Mouse (Mus musculus): Measurements from ENCODE around the gene Rabl6. TPM values are rescaled to one million over a fixed set of nuclear protein-coding genes. Genes with fewer than 3 reads are reported as not detected.

Gene Rabl6
- 74.0 and 75.2 TPM in 2 replicates for polyA plus RNA-seq (2015; fragmentation: Nextera tagmentation; extraction: Ambion mirVana)

DNA sequence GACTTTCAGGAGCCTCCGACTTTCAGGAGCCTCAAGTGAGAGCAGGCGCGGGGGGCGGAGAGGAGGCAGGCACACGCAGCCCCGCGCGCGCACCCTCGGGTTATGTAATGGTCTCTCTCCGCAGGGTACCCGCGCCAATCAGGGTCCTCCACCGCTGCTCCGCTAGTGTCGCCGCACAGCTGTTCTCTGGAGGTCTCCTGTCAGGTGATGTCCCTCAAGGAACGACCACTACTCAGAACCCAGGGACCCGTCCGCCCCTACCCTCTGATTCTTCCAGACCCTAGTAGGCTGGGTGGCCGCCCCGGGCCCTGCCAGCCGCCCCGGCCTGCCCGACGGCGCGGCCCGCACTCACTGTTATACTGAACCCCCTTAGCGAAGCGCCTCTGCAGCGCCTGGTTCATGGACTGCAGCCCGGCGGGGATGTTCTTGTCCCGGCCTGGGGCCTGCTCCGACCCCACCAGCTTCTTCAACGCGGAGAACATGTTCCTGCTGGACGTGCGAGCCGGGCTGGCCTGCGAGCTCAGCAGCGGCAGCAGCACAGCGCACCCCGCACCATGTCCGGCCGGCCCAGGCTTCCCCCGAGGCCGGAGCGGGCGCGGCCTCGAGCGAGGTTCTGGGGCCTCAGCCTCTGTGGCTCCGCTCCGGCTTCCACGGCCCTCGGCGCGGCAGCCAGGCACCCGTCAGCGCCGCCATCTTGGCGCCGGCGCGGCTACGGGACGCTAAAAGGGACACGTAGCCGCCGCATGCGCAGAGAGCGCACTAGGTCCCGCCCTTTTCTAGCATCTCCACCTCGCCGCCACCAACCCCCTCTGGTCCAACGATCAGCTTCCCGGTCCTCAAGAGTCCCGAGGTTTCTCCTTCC, at the start of gene Rabl6:
Gene Rabl6 (minus strand): TSS at position 761 of the 862 bp plus-strand sequence.
- ATAC-seq (ENCODE audit: borderline replicate concordance, extremely low read depth, low FRiP score, low TSS enrichment): peak; percentile 92
- peak within 1 kb of the TSS; percentile 93 for H3K27ac ChIP-seq
- no peaks in the 10 kb centered on the region for H3K9me3 ChIP-seq
- H3K9ac ChIP-seq: peak within 1 kb of the TSS; percentile 99
- H3K4me1 ChIP-seq: peaks cover 20% of the 10 kb centered on the region
- under 1% methylated on average over 77 of the region's 80 CpGs for WGBS
- H3K4me2 ChIP-seq: peak within 1 kb of the TSS; percentile 64
- peak within 1 kb of the TSS; percentile 97 for H3K4me3 ChIP-seq
- H3K36me3 ChIP-seq: 0 out of 2 replicates have a peak, but pooled peaks cover 3% of the 10 kb centered on the region
- 0 out of 2 replicates have a peak, but pooled peaks cover under 1% of the 10 kb centered on the region for H3K27me3 ChIP-seq

DNA sequence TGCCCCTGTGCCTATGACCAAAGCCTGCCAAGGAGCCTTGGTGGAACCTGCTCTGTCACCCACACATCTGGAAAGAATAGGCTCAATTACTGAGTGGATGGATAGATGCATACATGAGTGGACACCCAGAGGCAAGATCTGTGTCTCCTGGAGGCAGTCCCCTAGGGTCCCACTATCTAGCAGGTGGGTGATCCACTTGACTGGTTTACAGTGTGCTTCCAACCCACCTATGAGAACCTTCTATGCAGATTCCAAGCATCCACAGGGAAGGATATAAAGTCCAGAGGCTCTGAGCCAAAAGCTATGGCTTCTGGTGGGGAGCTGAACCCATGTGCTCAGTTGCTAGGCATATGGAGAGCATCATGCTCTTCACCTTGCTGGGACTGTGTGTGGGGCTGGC, 49.3 kb upstream of the Rabl6 start, which contains the start of gene Lcn5:
Gene Lcn5 (plus strand): TSS at position 301 of the 400 bp plus-strand sequence.
- Histone ChIP-seq H3K27ac (no peak within 1 kb of the TSS), H3K9me3 (no peaks in the 10 kb centered on the region), H3K4me2 (no peak within 1 kb of the TSS), H3K4me1 (peaks cover 8% of the 10 kb centered on the region), H3K4me3 (no peak within 1 kb of the TSS), H3K36me3 (no peaks in the 10 kb centered on the region), H3K27me3 (no peaks in the 10 kb centered on the region), H3K9ac (no peak within 1 kb of the TSS)
- ATAC-seq (ENCODE audit: borderline replicate concordance, extremely low read depth, low FRiP score, low TSS enrichment): no peak

DNA sequence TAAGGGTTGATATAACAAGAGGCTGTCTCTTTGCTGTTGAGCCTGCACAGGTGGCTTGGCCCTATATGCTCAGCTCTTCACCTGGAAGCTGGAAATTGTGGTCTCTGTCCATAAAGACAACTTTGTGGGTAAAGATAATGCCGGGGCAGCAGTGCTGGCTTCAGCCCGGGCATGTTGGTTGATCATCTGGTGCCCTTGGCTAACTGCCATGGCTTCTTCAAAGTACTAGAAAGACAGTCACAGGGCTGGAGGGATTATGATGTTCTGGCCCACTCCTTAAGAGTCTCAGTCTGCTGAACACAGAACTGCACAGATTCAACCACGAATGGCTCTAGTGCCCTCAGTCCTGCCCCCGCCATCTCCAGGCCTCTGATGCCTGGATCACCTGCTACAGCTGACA, 48.9 kb upstream of the Rabl6 start:
- Histone ChIP-seq H3K27me3 (no peaks in the 10 kb centered on the region), H3K9ac (no peak overlapping the region), H3K4me3 (no peak overlapping the region), H3K4me2 (no peak overlapping the region), H3K27ac (no peak overlapping the region), H3K9me3 (no peaks in the 10 kb centered on the region), H3K36me3 (no peaks in the 10 kb centered on the region), H3K4me1 (peaks cover 8% of the 10 kb centered on the region)
- 74% methylated on average over 4 of the region's 4 CpGs for WGBS
- ATAC-seq (ENCODE audit: borderline replicate concordance, extremely low read depth, low FRiP score, low TSS enrichment): no peak

DNA sequence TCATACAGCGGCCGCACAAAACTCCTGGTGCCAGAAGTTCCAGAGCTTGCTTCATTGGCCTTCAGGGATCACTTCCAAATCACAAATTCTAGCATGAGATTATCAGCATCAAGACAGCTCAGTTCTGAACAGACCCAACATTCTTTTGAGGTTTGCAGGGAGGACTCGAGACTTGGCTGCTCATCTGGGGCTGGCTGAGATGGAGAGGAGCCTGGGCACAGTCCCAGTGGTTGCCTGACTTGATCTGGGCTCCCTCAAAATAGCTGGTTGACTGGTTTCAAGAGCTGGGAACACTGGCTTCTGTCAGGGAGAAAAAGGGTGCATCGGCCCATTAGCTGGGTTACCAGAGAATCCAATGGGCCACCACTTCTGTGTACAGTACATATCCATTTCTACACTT, 48.4 kb upstream of the Rabl6 start:
- WGBS: 76% methylated on average over 4 of the region's 4 CpGs
- no peak for ATAC-seq (ENCODE audit: borderline replicate concordance, extremely low read depth, low FRiP score, low TSS enrichment)
- no peak overlapping the region for H3K27ac ChIP-seq
- H3K27me3 ChIP-seq: no peaks in the 10 kb centered on the region
- H3K4me1 ChIP-seq: peaks cover 8% of the 10 kb centered on the region
- H3K9ac ChIP-seq: no peak overlapping the region
- H3K36me3 ChIP-seq: no peaks in the 10 kb centered on the region
- no peaks in the 10 kb centered on the region for H3K9me3 ChIP-seq
- H3K4me2 ChIP-seq: no peak overlapping the region
- no peak overlapping the region for H3K4me3 ChIP-seq

DNA sequence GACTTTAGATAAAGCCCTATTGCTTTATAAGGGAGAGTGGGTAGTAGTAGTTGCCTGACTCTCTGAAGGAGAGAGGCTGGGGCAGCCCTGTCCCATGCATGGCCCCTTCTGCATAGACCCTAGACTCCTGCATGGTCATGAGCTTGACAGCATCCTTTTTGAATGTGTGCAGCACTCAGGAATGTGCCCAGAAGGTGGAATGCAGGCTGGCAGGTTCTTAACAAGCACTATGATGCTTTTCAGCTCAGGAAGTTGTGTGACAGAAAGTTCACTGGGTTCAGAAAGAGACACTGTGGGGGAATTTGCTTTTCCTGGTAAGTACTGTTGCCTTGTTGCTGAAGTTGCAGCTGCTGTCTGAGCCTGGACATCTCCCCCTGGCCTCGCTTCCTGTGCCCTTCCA, 46.2 kb upstream of the Rabl6 start:
- Histone ChIP-seq H3K9ac (no peak overlapping the region), H3K27ac (peak overlapping the region; percentile 67), H3K36me3 (no peaks in the 10 kb centered on the region), H3K4me1 (peaks cover 8% of the 10 kb centered on the region), H3K9me3 (no peaks in the 10 kb centered on the region), H3K27me3 (no peaks in the 10 kb centered on the region), H3K4me2 (0 out of 2 replicates have a peak overlapping the region, but pooled peaks have one; percentile 8), H3K4me3 (no peak overlapping the region)
- 23% methylated on average over 1 of the region's 1 CpGs for WGBS
- ATAC-seq (ENCODE audit: borderline replicate concordance, extremely low read depth, low FRiP score, low TSS enrichment): no peak

DNA sequence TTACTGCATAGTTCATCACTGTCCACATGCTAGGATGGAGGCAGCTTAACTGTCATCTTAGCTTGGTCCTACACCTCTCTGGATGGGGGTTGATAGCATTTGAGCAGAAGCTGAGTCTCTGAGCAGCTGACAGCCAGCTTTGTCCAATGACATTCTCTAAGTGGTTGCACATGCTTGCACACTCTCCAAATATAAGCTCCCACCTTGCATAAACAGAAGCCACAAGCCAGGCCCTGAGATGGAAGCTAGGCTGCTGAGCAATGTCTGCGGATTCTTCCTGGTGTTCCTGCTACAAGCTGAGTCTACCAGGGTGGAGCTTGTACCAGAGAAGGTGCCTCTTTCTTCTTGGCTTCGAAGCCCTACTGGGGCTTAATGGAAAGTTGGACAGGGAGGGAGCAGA, 44.6 kb upstream of the Rabl6 start, which contains the start of gene Lcn8:
Gene Lcn8 (plus strand): TSS at position 219 of the 400 bp plus-strand sequence.
- no peak within 1 kb of the TSS for H3K27ac ChIP-seq
- 71% methylated on average over 2 of the region's 2 CpGs for WGBS
- H3K9ac ChIP-seq: no peak within 1 kb of the TSS
- no peaks in the 10 kb centered on the region for H3K9me3 ChIP-seq
- no peak for ATAC-seq (ENCODE audit: borderline replicate concordance, extremely low read depth, low FRiP score, low TSS enrichment)
- H3K4me2 ChIP-seq: no peak within 1 kb of the TSS
- H3K4me1 ChIP-seq: peaks cover 8% of the 10 kb centered on the region
- no peak within 1 kb of the TSS for H3K4me3 ChIP-seq
- no peaks in the 10 kb centered on the region for H3K36me3 ChIP-seq
- H3K27me3 ChIP-seq: no peaks in the 10 kb centered on the region

DNA sequence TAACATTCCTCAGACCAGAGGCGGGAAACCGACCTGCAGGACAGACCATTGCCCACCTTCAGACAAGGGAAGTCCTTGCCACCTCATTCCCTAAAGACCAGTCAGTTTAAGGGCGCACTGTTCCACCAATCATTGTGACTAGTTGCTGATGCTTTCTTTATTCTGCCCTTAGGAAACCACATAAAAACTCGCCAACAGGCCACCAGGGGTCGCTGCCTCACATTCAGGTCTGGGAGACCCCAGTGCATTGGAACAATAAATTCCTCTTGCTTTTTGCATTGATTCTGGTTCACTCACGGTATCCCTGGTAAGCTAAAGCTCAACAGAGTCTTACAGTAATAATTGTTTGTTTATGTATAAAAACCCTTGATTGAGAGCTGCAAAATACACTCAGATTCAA, 31.6 kb upstream of the Rabl6 start:
- no peak for ATAC-seq (ENCODE audit: borderline replicate concordance, extremely low read depth, low FRiP score, low TSS enrichment)
- WGBS: 18% methylated on average over 6 of the region's 6 CpGs
- no peak overlapping the region for H3K4me2 ChIP-seq
- no peaks in the 10 kb centered on the region for H3K27me3 ChIP-seq
- H3K9me3 ChIP-seq: no peaks in the 10 kb centered on the region
- no peaks in the 10 kb centered on the region for H3K4me1 ChIP-seq
- no peak overlapping the region for H3K9ac ChIP-seq
- H3K36me3 ChIP-seq: no peaks in the 10 kb centered on the region
- no peak overlapping the region for H3K27ac ChIP-seq
- no peak overlapping the region for H3K4me3 ChIP-seq

DNA sequence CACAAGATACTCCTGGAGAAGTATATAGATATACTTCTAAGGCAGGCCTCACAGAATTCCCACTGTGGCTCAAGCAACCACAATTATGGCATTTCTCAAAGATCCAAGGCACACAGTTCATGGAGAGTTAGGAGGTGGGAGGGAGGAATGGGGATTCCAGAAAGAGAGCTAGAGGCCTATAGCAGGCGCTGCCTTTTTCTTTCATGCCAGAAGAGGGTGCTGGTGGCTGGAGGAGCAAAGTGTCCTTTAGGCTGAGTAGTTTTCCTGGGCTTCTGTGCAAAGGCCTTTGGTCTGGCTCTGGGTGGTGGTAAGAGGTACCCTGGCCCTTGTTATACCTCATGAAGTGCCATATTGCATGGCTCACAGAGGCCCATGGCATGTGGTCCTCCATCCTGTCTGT, 25.7 kb upstream of the Rabl6 start:
- Histone ChIP-seq H3K4me2 (no peak overlapping the region), H3K4me3 (no peak overlapping the region), H3K9ac (no peak overlapping the region), H3K27ac (no peak overlapping the region), H3K4me1 (no peaks in the 10 kb centered on the region), H3K27me3 (no peaks in the 10 kb centered on the region), H3K9me3 (no peaks in the 10 kb centered on the region), H3K36me3 (no peaks in the 10 kb centered on the region)
- WGBS: 42% methylated on average over 1 of the region's 1 CpGs
- ATAC-seq (ENCODE audit: borderline replicate concordance, extremely low read depth, low FRiP score, low TSS enrichment): no peak

DNA sequence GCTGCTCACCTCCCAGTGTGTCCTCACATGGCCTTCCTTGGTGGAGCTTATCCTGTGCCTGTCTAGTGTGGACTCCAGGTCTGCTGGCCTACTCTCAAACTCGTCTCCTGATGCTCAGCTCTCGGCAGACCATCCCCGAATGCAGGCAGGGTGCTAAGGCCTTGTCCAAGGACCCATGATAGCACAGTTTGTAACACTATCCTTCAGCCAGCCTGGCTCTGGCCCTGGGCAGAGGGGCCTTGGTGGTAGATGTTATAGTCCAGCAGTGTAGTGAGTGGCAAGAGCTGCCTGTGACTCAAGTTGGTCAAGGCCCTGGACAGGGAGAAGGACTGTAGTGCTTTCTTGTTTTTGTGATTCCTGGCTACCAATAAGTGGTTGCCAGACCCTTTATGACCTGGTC, 25.3 kb upstream of the Rabl6 start:
- WGBS: 78% methylated on average over 3 of the region's 3 CpGs
- H3K9ac ChIP-seq: no peak overlapping the region

DNA sequence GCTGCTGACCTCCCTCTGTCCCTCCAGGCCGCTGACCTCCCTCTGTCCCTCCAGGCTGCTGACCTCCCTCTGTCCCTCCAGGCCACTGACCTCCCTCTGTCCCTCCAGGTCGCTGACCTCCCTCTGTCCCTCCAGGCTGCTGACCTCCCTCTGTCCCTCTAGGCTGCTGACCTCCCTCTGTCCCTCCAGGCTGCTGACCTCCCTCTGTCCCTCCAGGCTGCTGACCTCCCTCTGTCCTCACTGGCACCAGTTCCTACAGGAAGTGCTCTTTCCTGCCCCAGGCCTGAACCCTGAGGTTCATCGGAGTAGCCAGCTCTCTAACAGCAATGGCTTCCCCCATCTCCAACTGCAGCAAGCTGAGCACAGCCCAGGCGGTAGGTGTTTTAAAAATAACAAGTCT, 20.4 kb upstream of the Rabl6 start:
- ATAC-seq (ENCODE audit: borderline replicate concordance, extremely low read depth, low FRiP score, low TSS enrichment): no peak
- Histone ChIP-seq H3K9me3 (no peaks in the 10 kb centered on the region), H3K27ac (no peak overlapping the region), H3K36me3 (no peaks in the 10 kb centered on the region), H3K27me3 (no peaks in the 10 kb centered on the region), H3K4me3 (no peak overlapping the region), H3K4me2 (no peak overlapping the region), H3K9ac (no peak overlapping the region), H3K4me1 (no peaks in the 10 kb centered on the region)
- WGBS: 34% methylated on average over 4 of the region's 4 CpGs

More for the DNA sequence above, 25.3 kb upstream of the Rabl6 start:
- no peak overlapping the region for H3K4me3 ChIP-seq
- no peaks in the 10 kb centered on the region for H3K4me1 ChIP-seq
- no peak for ATAC-seq (ENCODE audit: borderline replicate concordance, extremely low read depth, low FRiP score, low TSS enrichment)
- H3K27me3 ChIP-seq: no peaks in the 10 kb centered on the region
- H3K4me2 ChIP-seq: no peak overlapping the region
- no peaks in the 10 kb centered on the region for H3K9me3 ChIP-seq
- no peak overlapping the region for H3K27ac ChIP-seq
- H3K36me3 ChIP-seq: no peaks in the 10 kb centered on the region

DNA sequence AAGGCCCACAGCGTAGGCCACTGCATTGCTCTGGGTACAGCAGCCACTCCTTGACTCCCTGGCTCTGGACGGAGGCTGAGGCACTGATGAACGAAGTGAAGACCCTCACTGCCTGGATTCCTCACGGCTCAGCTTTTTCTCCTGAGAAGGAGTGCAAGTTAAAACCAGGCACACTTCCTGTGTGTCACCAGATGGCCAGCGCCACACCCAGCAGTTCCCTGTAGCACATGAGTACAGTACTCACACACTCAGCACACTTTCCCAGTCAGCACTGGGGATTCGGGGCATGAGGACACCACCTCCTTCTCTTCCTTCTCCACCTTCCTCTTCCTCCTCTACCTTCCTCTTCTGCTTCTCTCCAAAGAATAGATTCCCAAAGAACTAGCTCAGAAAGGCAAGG, 19.5 kb upstream of the Rabl6 start, which contains the start of gene Fcna:
Gene Fcna (minus strand): TSS at position 220 of the 400 bp plus-strand sequence.
- Histone ChIP-seq H3K4me1 (no peaks in the 10 kb centered on the region), H3K36me3 (no peaks in the 10 kb centered on the region), H3K9me3 (no peaks in the 10 kb centered on the region), H3K27me3 (no peaks in the 10 kb centered on the region), H3K9ac (no peak within 1 kb of the TSS), H3K4me2 (no peak within 1 kb of the TSS), H3K27ac (no peak within 1 kb of the TSS), H3K4me3 (no peak within 1 kb of the TSS)
- 68% methylated on average over 6 of the region's 6 CpGs for whole genome bisulfite sequencing
- no peak for ATAC-seq (ENCODE audit: borderline replicate concordance, extremely low read depth, low FRiP score, low TSS enrichment)

DNA sequence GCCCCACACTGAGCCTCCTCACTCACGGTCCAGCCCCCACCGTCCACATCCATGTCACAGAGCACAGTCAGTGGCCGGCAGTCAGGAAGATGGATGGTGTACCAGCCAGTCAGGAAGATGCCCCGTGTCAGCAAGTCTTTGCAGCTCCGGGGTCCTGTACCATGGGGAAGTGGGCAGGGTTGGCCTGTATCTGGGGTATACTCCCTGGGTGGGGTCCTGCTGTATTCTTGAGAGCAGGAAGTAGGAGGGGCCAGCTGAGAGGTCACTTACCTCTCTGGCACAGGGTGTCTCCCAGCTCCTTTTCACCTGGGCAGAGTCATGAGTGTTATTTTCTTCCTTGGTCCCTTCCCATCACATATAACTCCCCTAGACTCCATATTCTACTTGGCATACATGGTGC, 17.7 kb upstream of the Rabl6 start:
- H3K4me3 ChIP-seq: no peak overlapping the region
- no peaks in the 10 kb centered on the region for H3K9me3 ChIP-seq
- 16% methylated on average over 5 of the region's 5 CpGs for WGBS
- no peak overlapping the region for H3K9ac ChIP-seq
- H3K27me3 ChIP-seq: no peaks in the 10 kb centered on the region
- peaks cover 8% of the 10 kb centered on the region for H3K4me1 ChIP-seq
- H3K4me2 ChIP-seq: no peak overlapping the region
- no peak for ATAC-seq (ENCODE audit: borderline replicate concordance, extremely low read depth, low FRiP score, low TSS enrichment)
- no peak overlapping the region for H3K27ac ChIP-seq
- H3K36me3 ChIP-seq: no peaks in the 10 kb centered on the region

All from lung, embryonic 15.5 days (tissue).